Mouse (Mus musculus) E14TG2a.4 (cell line): Measurements from ENCODE around the gene Carns1.

Experiments
- CTCF ChIP-seq: conservative IDR thresholded peaks from 2 replicates; pipeline ENCODE4 v1.5.1; 2014; ENCODE audit warnings: low read length
- NANOG ChIP-seq: IDR thresholded peaks from 2 replicates; pipeline ENCODE4 v1.6.1; 2014; ENCODE audit warnings: borderline replicate concordance, low read length, mixed read lengths
- POU5F1 ChIP-seq: IDR thresholded peaks from 2 replicates; pipeline ENCODE4 v1.6.1; 2014; ENCODE audit warnings: low read length, borderline replicate concordance

- TF ChIP-seq CTCF (no peak), NANOG (no peak), POU5F1 (no peak)
These were observed 25.4 kb downstream of the Carns1 start for GRCm38 (mm10) chr19:4149764-4150461.
